Mouse (Mus musculus) embryonic facial prominence, embryonic 11.5 days (tissue): ENCODE data around the gene Magi3. TPM values are rescaled to one million over a fixed set of nuclear protein-coding genes. Genes with fewer than 3 reads are reported as not detected.

ENCODE experiments used
- ATAC-seq: fragments of 200-750 bp; cut with Nextera tagmentation; replicated peaks from 2 replicates; pipeline ENCODE4 v1.8.0; 2017; ENCODE audit warnings: low read depth; ENCODE audit not compliant: insufficient number of reproducible peaks, low FRiP score, low TSS enrichment
- DNase-seq: peaks from one replicate; pipeline ENCODE4 v3.0.0-alpha.2; 2015; ENCODE audit warnings: low spot score
- H3K27ac ChIP-seq: fragments of 300-500 bp; sonication (generic); replicated peaks from 2 replicates; pipeline ENCODE4 v1.5.1; 2014; ENCODE audit warnings: mild to moderate bottlenecking, low read depth, low read length, control low read depth
- H3K27me3 ChIP-seq: fragments of 300-500 bp; sonication (generic); 2 replicates; pipeline ENCODE4 v1.6.1; 2014; ENCODE audit warnings: mild to moderate bottlenecking, low read length, moderate library complexity, mixed read lengths; ENCODE audit not compliant: control insufficient read depth, insufficient read depth
- H3K36me3 ChIP-seq: fragments of 300-500 bp; sonication (generic); replicated peaks from 2 replicates; pipeline ENCODE4 v1.6.1; 2014; ENCODE audit warnings: low read depth, mild to moderate bottlenecking, low read length, moderate library complexity, mixed read lengths; ENCODE audit not compliant: control insufficient read depth, insufficient read depth
- H3K4me1 ChIP-seq: fragments of 300-500 bp; sonication (generic); 2 replicates; pipeline ENCODE4 v1.6.1; 2014; ENCODE audit warnings: low read length, mixed read lengths; ENCODE audit not compliant: control insufficient read depth, insufficient read depth
- H3K4me2 ChIP-seq: fragments of 300-500 bp; sonication (generic); 2 replicates; pipeline ENCODE4 v1.6.1; 2014; ENCODE audit warnings: low read depth, mild to moderate bottlenecking, control low read depth, low read length, moderate library complexity
- H3K4me3 ChIP-seq: fragments of 300-500 bp; sonication (generic); 2 replicates; pipeline ENCODE4 v1.5.1; 2014; ENCODE audit warnings: low read depth, low read length, control low read depth
- H3K9ac ChIP-seq: fragments of 300-500 bp; sonication (generic); replicated peaks from 2 replicates; pipeline ENCODE4 v1.6.1; 2014; ENCODE audit warnings: mild to moderate bottlenecking, control low read depth, low read length
- H3K9me3 ChIP-seq: fragments of 300-500 bp; sonication (generic); replicated peaks from 2 replicates; pipeline ENCODE4 v1.6.1; 2016; ENCODE audit warnings: mild to moderate bottlenecking, low read length, inconsistent platforms, mixed read lengths; ENCODE audit not compliant: control insufficient read depth
- WGBS: fragments of 180-500 bp; shearing (Covaris S2); extraction: QIAGEN DNeasy Blood & Tissue Kit; methylation state at CpG from one replicate; pipeline ENCODE4 v1.1.7; 2014; 5-methylcytosine and 5-hydroxymethylcytosine counted together
- polyA plus RNA-seq: library from polyadenylated mRNA; unstranded; fragments of >200 nt; fragmentation: Nextera tagmentation; extraction: Ambion mirVana; gene quantifications from 2 replicates; pipeline ENCODE4 v1.2.1, GENCODE M21; 2014

The Magi3 gene
- polyA plus RNA-seq, 1 experiment from 2014 or later, result 4.3 TPM

DNA sequence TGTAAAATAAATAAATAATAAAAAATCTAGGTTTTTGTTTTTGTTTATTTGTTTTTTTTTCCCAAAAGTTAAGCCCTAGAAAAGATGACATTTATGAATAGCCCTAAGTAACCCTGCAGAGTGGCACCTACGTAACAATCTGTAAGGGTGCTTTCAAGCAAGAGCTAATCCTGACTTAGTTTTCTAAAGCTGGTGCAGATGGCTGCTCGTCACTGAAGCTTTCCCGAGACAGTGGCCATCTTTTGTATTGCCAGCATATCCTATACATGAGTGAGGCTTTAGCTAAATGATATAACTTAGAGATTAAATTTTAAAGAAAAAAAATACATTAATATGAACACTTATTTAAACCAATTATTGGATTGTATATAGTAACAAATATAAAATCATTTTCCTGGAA, 202.2 kb downstream of the Magi3 start:
- ATAC-seq (no peak), DNase-seq (no peak)
- no peak overlapping the region for H3K4me2 ChIP-seq

GRCm38 (mm10) chr3:104011972-104012371, 208.2 kb downstream of the Magi3 start:
- Histone ChIP-seq H3K27ac (no peak overlapping the region), H3K4me3 (no peak overlapping the region), H3K9me3 (no peaks in the 10 kb centered on the region), H3K9ac (no peak overlapping the region), H3K36me3 (no peaks in the 10 kb centered on the region; the same call in none of the 2 replicates), H3K27me3 (no peaks in the 10 kb centered on the region), H3K4me2 (no peak overlapping the region), H3K4me1 (no peaks in the 10 kb centered on the region)
- ATAC-seq, result no peak
- no peak for DNase-seq
- WGBS, result 97% methylated on average over 2 of the region's 2 CpGs

More for the DNA sequence above, 202.2 kb downstream of the Magi3 start:
- Histone ChIP-seq H3K27me3 (no peaks in the 10 kb centered on the region), H3K9ac (no peak overlapping the region), H3K27ac (no peak overlapping the region), H3K4me1 (no peaks in the 10 kb centered on the region), H3K4me3 (no peak overlapping the region), H3K9me3 (no peaks in the 10 kb centered on the region), H3K36me3 (no peaks in the 10 kb centered on the region; the same call in 1 of the 2 replicates)
- 85% methylated on average over 3 of the region's 3 CpGs for WGBS

- no peak for ATAC-seq
- Histone ChIP-seq H3K4me2 (no peak overlapping the region), H3K9ac (no peak overlapping the region), H3K4me1 (no peaks in the 10 kb centered on the region), H3K36me3 (no peaks in the 10 kb centered on the region; the same call in none of the 2 replicates), H3K4me3 (no peak overlapping the region), H3K27ac (no peak overlapping the region), H3K27me3 (no peaks in the 10 kb centered on the region), H3K9me3 (no peaks in the 10 kb centered on the region)
- no peak for DNase-seq
- WGBS, result 88% methylated on average over 5 of the region's 5 CpGs
These were observed 210.1 kb downstream of the Magi3 start for GRCm38 (mm10) chr3:104009924-104010662.

GRCm38 (mm10) chr3:104007479-104007878, 212.7 kb downstream of the Magi3 start:
- Histone ChIP-seq H3K4me1 (no peaks in the 10 kb centered on the region), H3K36me3 (no peaks in the 10 kb centered on the region; the same call in none of the 2 replicates), H3K27ac (no peak overlapping the region), H3K27me3 (no peaks in the 10 kb centered on the region), H3K9me3 (no peaks in the 10 kb centered on the region), H3K9ac (no peak overlapping the region), H3K4me2 (no peak overlapping the region), H3K4me3 (no peak overlapping the region)
- DNase-seq (no peak), ATAC-seq (no peak)
- WGBS, result 93% methylated on average over 8 of the region's 8 CpGs

- H3K27me3 ChIP-seq, result no peaks in the 10 kb centered on the region
- no peaks in the 10 kb centered on the region for H3K9me3 ChIP-seq
- DNase-seq, result no peak
- H3K9ac ChIP-seq, result no peak overlapping the region
- no peaks in the 10 kb centered on the region; the same call in none of the 2 replicates for H3K36me3 ChIP-seq
- WGBS, result 90% methylated on average over 8 of the region's 8 CpGs
- no peak for ATAC-seq
- H3K27ac ChIP-seq, result no peak overlapping the region
- H3K4me3 ChIP-seq, result no peak overlapping the region
- no peak overlapping the region for H3K4me2 ChIP-seq
- H3K4me1 ChIP-seq, result no peaks in the 10 kb centered on the region
These were observed 213.2 kb downstream of the Magi3 start for GRCm38 (mm10) chr3:104006896-104007466.

DNA sequence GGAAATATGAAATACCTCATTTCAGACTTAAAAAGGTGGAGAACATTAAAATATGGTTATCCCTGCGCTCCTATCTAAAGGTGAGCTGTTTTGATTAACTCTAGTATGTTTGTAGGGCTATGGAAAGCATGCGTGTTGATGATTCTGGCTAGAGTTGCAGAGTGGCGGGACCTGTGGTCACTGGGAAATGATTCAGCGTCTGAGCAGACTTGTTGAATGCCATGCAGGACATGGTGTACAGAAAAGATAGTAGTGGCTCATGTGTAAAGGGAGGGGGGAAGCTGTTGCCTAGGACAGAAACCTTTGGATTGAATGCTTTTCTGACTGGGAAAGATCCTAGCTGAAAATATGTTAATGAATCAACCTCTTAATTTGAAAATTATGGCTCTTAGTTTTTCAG, 221.4 kb downstream of the Magi3 start:
- Histone ChIP-seq H3K9ac (no peak overlapping the region), H3K27ac (no peak overlapping the region), H3K27me3 (no peaks in the 10 kb centered on the region), H3K9me3 (no peaks in the 10 kb centered on the region), H3K4me3 (no peak overlapping the region), H3K36me3 (no peaks in the 10 kb centered on the region), H3K4me1 (no peaks in the 10 kb centered on the region), H3K4me2 (no peak overlapping the region)
- ATAC-seq (no peak), DNase-seq (no peak)
- 93% methylated on average over 4 of the region's 4 CpGs for WGBS

DNA sequence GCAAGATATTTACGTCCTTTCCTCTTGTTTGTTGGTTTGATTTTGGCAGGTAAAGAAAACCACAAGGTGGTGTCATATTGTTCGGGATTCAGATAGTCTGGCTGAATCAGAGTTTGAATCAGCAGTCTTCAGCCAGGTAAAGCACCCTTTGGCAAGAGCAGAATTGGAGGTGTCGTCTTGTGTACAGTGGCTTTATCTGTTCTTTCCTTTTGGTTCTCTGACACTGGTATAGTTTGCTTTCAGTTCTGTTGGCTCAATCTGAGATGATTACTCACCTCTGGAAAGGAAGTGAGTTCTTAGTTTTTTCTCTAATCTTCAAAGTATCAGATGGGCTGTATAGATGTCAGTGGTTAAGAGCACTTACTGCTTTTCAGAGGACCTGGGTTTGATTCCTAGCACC, 228.9 kb downstream of the Magi3 start:
- Histone ChIP-seq H3K9me3 (no peaks in the 10 kb centered on the region), H3K36me3 (peaks cover 2% of the 10 kb centered on the region; the same call in 1 of the 2 replicates), H3K27me3 (no peaks in the 10 kb centered on the region), H3K4me3 (no peak overlapping the region), H3K4me1 (no peaks in the 10 kb centered on the region), H3K27ac (no peak overlapping the region), H3K4me2 (no peak overlapping the region), H3K9ac (no peak overlapping the region)
- 91% methylated on average over 3 of the region's 3 CpGs for WGBS
- ATAC-seq (no peak), DNase-seq (no peak)

GRCm38 (mm10) chr3:103989352-103989751, 230.8 kb downstream of the Magi3 start:
- Histone ChIP-seq H3K9ac (no peak overlapping the region), H3K4me3 (no peak overlapping the region), H3K4me1 (no peaks in the 10 kb centered on the region), H3K27ac (no peak overlapping the region), H3K9me3 (no peaks in the 10 kb centered on the region), H3K4me2 (no peak overlapping the region), H3K36me3 (peaks cover 2% of the 10 kb centered on the region; the same call in 1 of the 2 replicates), H3K27me3 (no peaks in the 10 kb centered on the region)
- no peak for ATAC-seq
- 87% methylated on average over 4 of the region's 4 CpGs for WGBS
- no peak for DNase-seq
